In the genomic region with DNA sequence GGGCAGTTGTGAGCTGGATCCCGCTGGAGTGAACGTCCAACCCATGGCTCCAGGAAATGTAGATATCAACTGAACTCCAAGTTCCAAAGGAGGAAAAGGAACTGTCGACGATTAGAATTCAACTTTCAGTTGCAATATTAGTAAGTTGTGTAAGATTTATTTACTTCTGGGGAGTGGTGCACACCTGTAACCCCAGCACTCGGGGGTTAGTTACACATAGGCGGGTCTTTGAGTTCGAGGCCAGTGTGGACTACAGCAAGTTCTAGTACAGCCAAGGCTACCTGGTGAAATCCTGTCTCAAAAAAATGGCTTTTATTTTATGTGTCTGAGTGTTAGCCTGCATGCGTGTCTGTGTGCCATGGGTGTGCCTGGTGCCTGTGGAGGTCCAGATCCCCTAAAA, we compare ENCODE assay signal across 24 mouse cellular contexts. TPM values are rescaled to one million over a fixed set of nuclear protein-coding genes. Genes with fewer than 3 reads are reported as not detected.
"Had no signal": no experiment of that assay in that cellular context is flagged by ENCODE, and none has a peak within 500 bp of the region (broad histone marks: within the 10 kb centered on the region; RNA-seq: fewer than 3 reads in every experiment).

No protein-coding gene starts in this region.

- H3K9me3 ChIP-seq: hindbrain, embryonic 12.5 days; limb, embryonic 15.5 days had no signal

- H3K4me2 ChIP-seq: heart, embryonic 11.5 days; hindbrain, embryonic 12.5 days; hindbrain, embryonic 14.5 days; limb, embryonic 13.5 days; limb, embryonic 15.5 days had no signal

- H3K4me1 ChIP-seq: hindbrain, embryonic 12.5 days; limb, embryonic 13.5 days; limb, embryonic 15.5 days had no signal

- H3K27ac ChIP-seq: gastrocnemius, adult 2 months; hindbrain, embryonic 10.5 days; hindbrain, embryonic 12.5 days; hindbrain, embryonic 14.5 days; limb, embryonic 13.5 days; limb, embryonic 15.5 days had no signal

- DNase-seq: gastrocnemius, adult 2 months; gastrocnemius, postnatal 10 days; gastrocnemius, postnatal 25 days; heart, adult 18-20 months; heart, postnatal 10 days; heart, postnatal 4 days; kidney, adult 18-20 months; kidney, adult 8-10 months; kidney, postnatal 10 days; kidney, postnatal 25 days; kidney, postnatal 4 days; layer of hippocampus, adult 9-11 months; layer of hippocampus, postnatal 36 days; left cerebral cortex, postnatal 4 days had no signal

- ATAC-seq: forebrain, embryonic 16.5 days; hindbrain, embryonic 16.5 days; inflammation-experienced regulatory T-cells, adult 6 months; intestine, embryonic 16.5 days had no signal

- H3K4me3 ChIP-seq: gastrocnemius, adult 2 months; hindbrain, embryonic 10.5 days; hindbrain, embryonic 12.5 days; limb, embryonic 13.5 days; limb, embryonic 15.5 days had no signal

- H3K27me3 ChIP-seq: hindbrain, embryonic 12.5 days; limb, embryonic 13.5 days; limb, embryonic 15.5 days had no signal

- H3K9ac ChIP-seq: hindbrain, embryonic 12.5 days; hindbrain, embryonic 14.5 days; limb, embryonic 13.5 days; limb, embryonic 15.5 days had no signal

RNA-seq across cellular contexts. Expression of gene Foxj1, which starts 18.3 kb away (rescaled TPM):
- polyA plus RNA-seq: inflammation-experienced regulatory T-cells, adult 6 months had no signal
